Mouse (Mus musculus) erythroblast, embryonic 14.5 days (primary cell): ENCODE measurements around the gene Trap1.

ENCODE experiments used
- GATA1 ChIP-seq: IDR thresholded peaks from 2 replicates; pipeline ENCODE4 v1.6.1; 2012; ENCODE audit warnings: low read length, inconsistent platforms, mixed read lengths
- TAL1 ChIP-seq: IDR thresholded peaks from 3 replicates; pipeline ENCODE4 v1.6.1; 2012; ENCODE audit warnings: low read length, inconsistent platforms, mixed read lengths

DNA sequence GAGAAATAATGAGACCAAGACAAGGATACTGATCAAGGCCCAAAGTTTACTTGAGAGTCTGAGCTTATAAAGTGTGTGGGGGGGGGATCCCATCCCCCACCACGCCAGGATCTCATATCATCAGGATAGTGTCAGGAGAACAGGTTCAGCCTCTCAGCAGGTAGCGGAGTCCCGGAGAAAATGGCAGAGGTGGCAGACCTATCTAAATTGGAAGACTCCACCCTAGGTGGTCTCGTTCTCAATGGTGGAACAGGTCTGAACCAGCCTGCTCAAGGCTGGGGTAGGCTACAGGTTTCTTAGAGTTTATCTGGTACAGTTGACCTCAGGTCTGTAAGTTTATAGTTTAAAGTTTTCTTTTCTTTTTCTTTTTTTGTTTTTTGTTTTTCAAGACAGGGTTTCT is 54.9 kb downstream of the Trap1 start:
- TF ChIP-seq GATA1 (no peak), TAL1 (no peak)
